Mouse (Mus musculus) MEL (cell line): ENCODE data around the gene AW011738. TPM values are rescaled to one million over a fixed set of nuclear protein-coding genes. Genes with fewer than 3 reads are reported as not detected.
A peak's percentile ranks its signal among the peaks of the same experiment; 100 is the strongest.

Experiments
- DNase-seq: peaks from one replicate; pipeline ENCODE4 v3.0.0; 2011; ENCODE audit warnings: low read depth, low spot score
- H3K27ac ChIP-seq: 2 replicates; pipeline ENCODE4 v1.5.1; 2012; ENCODE audit warnings: low read depth, mild to moderate bottlenecking, control low read depth, low read length, moderate library complexity; ENCODE audit not compliant: control insufficient read depth
- H3K27me3 ChIP-seq, 2 experiments: fragments of 150-350 bp in 1 of 2; sonication (generic) in 1 of 2; 2 replicates each; pipeline ENCODE4 v1.6.1; 2012; ENCODE audit warnings: low read length in 2 of 2, mild to moderate bottlenecking in 2 of 2, improper control_type of control experiment in 1 of 2, moderate library complexity in 1 of 2; ENCODE audit not compliant: insufficient read depth in 2 of 2, control insufficient read depth in 1 of 2
- H3K36me3 ChIP-seq, 2 experiments: 2 replicates each; pipeline ENCODE4 v1.6.1; 2012 to 2014; ENCODE audit warnings: low read length in 2 of 2, improper control_type of control experiment in 1 of 2, inconsistent platforms in 1 of 2, mild to moderate bottlenecking in 1 of 2; ENCODE audit not compliant: insufficient read depth in 2 of 2, control insufficient read depth in 1 of 2
- H3K4me1 ChIP-seq, 2 experiments: fragments of 150-350 bp in 1 of 2; sonication (generic) in 1 of 2; 2 replicates each; pipeline ENCODE4 v1.6.1; 2012; ENCODE audit warnings: low read length in 2 of 2, improper control_type of control experiment in 1 of 2, mild to moderate bottlenecking in 1 of 2; ENCODE audit not compliant: insufficient read depth in 2 of 2, control insufficient read depth in 1 of 2
- H3K4me3 ChIP-seq, 2 experiments: fragments of 150-350 bp in 1 of 2; sonication (generic) in 1 of 2; 2 replicates each; pipeline ENCODE4 v1.5.1; 2012; ENCODE audit warnings: low read depth in 2 of 2, low read length in 2 of 2, mild to moderate bottlenecking in 2 of 2, moderate library complexity in 2 of 2, control low read depth in 1 of 2, improper control_type of control experiment in 1 of 2; ENCODE audit not compliant: control insufficient read depth in 1 of 2, insufficient read depth in 1 of 2
- H3K79me2 ChIP-seq: 2 replicates; pipeline ENCODE4 v1.6.1; 2012; ENCODE audit warnings: mild to moderate bottlenecking, low read length, moderate library complexity; ENCODE audit not compliant: control insufficient read depth, poor library complexity, insufficient read depth
- H3K9ac ChIP-seq: 2 replicates; pipeline ENCODE4 v1.6.1; 2012; ENCODE audit warnings: low read depth, mild to moderate bottlenecking, control low read depth, low read length, moderate library complexity; ENCODE audit not compliant: control insufficient read depth, poor library complexity, severe bottlenecking
- H3K9me3 ChIP-seq: fragments of 150-350 bp; sonication (generic); replicated peaks from 2 replicates; pipeline ENCODE4 v1.6.1; 2012; ENCODE audit warnings: mild to moderate bottlenecking, low read length, improper control_type of control experiment, moderate library complexity; ENCODE audit not compliant: insufficient read depth
- BHLHE40 ChIP-seq: IDR thresholded peaks from 2 replicates; pipeline ENCODE4 v1.6.1; 2012; ENCODE audit warnings: low read depth, mild to moderate bottlenecking, inconsistent platforms, low read length, improper control_type of control experiment, borderline replicate concordance
- CHD2 ChIP-seq: IDR thresholded peaks from 2 replicates; pipeline ENCODE4 v1.6.1; 2011; ENCODE audit warnings: low read length, improper control_type of control experiment
- CTCF ChIP-seq, 3 experiments: IDR thresholded peaks in 2 of 3; conservative IDR thresholded peaks in 1 of 3; 2 replicates each; pipeline ENCODE4 v1.5.1; 2011 to 2012; ENCODE audit warnings: low read length in 3 of 3, low read depth in 2 of 3, mild to moderate bottlenecking in 2 of 3, improper control_type of control experiment in 1 of 3, inconsistent platforms in 1 of 3, mixed read lengths in 1 of 3, moderate library complexity in 1 of 3; ENCODE audit not compliant: control insufficient read depth in 1 of 3, insufficient read depth in 1 of 3, poor library complexity in 1 of 3, severe bottlenecking in 1 of 3
- E2F4 ChIP-seq: IDR thresholded peaks from 2 replicates; pipeline ENCODE4 v1.6.1; 2011; ENCODE audit warnings: low read depth, low read length, improper control_type of control experiment, borderline replicate concordance
- HCFC1 ChIP-seq: IDR thresholded peaks from 2 replicates; pipeline ENCODE4 v1.6.1; 2012; ENCODE audit warnings: low read depth, mild to moderate bottlenecking, inconsistent platforms, low read length, improper control_type of control experiment, moderate library complexity
- JUND ChIP-seq: IDR thresholded peaks from 2 replicates; pipeline ENCODE4 v1.6.1; 2011; ENCODE audit warnings: low read depth, mild to moderate bottlenecking, improper control_type of control experiment, low read length
- KAT2A ChIP-seq: conservative IDR thresholded peaks from 2 replicates; pipeline ENCODE4 v1.6.1; 2012; ENCODE audit warnings: low read depth, low read length, improper control_type of control experiment, inconsistent platforms
- MAX ChIP-seq: IDR thresholded peaks from 2 replicates; pipeline ENCODE4 v1.6.1; 2011; ENCODE audit warnings: low read length, improper control_type of control experiment
- NRF1 ChIP-seq: IDR thresholded peaks from 2 replicates; pipeline ENCODE4 v1.6.1; 2014; ENCODE audit warnings: low read depth, mild to moderate bottlenecking, inconsistent platforms, low read length, improper control_type of control experiment, moderate library complexity; ENCODE audit not compliant: poor library complexity, insufficient read depth, severe bottlenecking
- POLR2A ChIP-seq, 2 experiments: IDR thresholded peaks; 2 replicates each; pipeline ENCODE4 v1.6.1; 2011 to 2012; ENCODE audit warnings: low read length in 2 of 2, mild to moderate bottlenecking in 2 of 2, control low read depth in 1 of 2, improper control_type of control experiment in 1 of 2, low read depth in 1 of 2, moderate library complexity in 1 of 2; ENCODE audit not compliant: control insufficient read depth in 1 of 2, insufficient read depth in 1 of 2, poor library complexity in 1 of 2
- POLR2AphosphoS5 ChIP-seq: IDR thresholded peaks from 2 replicates; pipeline ENCODE4 v1.6.1; 2012; ENCODE audit warnings: low read depth, borderline replicate concordance, mild to moderate bottlenecking, inconsistent platforms, low read length, moderate library complexity, mixed read lengths
- RAD21 ChIP-seq: IDR thresholded peaks from 2 replicates; pipeline ENCODE4 v1.6.1; 2011; ENCODE audit warnings: mild to moderate bottlenecking, low read depth, low read length, improper control_type of control experiment
- RCOR1 ChIP-seq: IDR thresholded peaks from 2 replicates; pipeline ENCODE4 v1.6.1; 2012; ENCODE audit warnings: low read depth, mild to moderate bottlenecking, inconsistent platforms, low read length, improper control_type of control experiment
- SMC3 ChIP-seq: IDR thresholded peaks from 2 replicates; pipeline ENCODE4 v1.6.1; 2011; ENCODE audit warnings: low read depth, low read length, improper control_type of control experiment
- TAL1 ChIP-seq: IDR thresholded peaks from 2 replicates; pipeline ENCODE4 v1.6.1; 2012; ENCODE audit warnings: mild to moderate bottlenecking, inconsistent platforms, low read length, moderate library complexity, mixed read lengths
- TCF12 ChIP-seq: IDR thresholded peaks from 2 replicates; pipeline ENCODE4 v1.6.1; 2014; ENCODE audit warnings: low read depth, mild to moderate bottlenecking, inconsistent platforms, low read length, improper control_type of control experiment, moderate library complexity
- UBTF ChIP-seq: IDR thresholded peaks from 2 replicates; pipeline ENCODE4 v1.6.1; 2012; ENCODE audit warnings: low read depth, mild to moderate bottlenecking, inconsistent platforms, low read length, improper control_type of control experiment, moderate library complexity, borderline replicate concordance; ENCODE audit not compliant: insufficient read depth
- USF2 ChIP-seq, 2 experiments: IDR thresholded peaks; 2 replicates each; pipeline ENCODE4 v1.6.1; 2011 to 2012; ENCODE audit warnings: improper control_type of control experiment in 2 of 2, low read length in 2 of 2, borderline replicate concordance in 1 of 2, inconsistent platforms in 1 of 2, low read depth in 1 of 2, mild to moderate bottlenecking in 1 of 2; ENCODE audit not compliant: insufficient read depth in 1 of 2
- ZKSCAN1 ChIP-seq: IDR thresholded peaks from 2 replicates; pipeline ENCODE4 v1.6.1; 2012; ENCODE audit warnings: low read depth, mild to moderate bottlenecking, inconsistent platforms, low read length, improper control_type of control experiment, moderate library complexity
- ZNF384 ChIP-seq: IDR thresholded peaks from 2 replicates; pipeline ENCODE4 v1.6.1; 2012; ENCODE audit warnings: low read depth, mild to moderate bottlenecking, inconsistent platforms, low read length, improper control_type of control experiment
- polyA plus RNA-seq, 2 experiments: library from polyadenylated mRNA; stranded (reverse) in 1 of 2; unstranded in 1 of 2; fragments of >175 nt in 1 of 2; fragments of >200 nt in 1 of 2; gene quantifications; 2 replicates each; pipeline versions ENCODE4 v1.2.1 to v1.2.4; 2012; ENCODE audit warnings: low replicate concordance in 2 of 2, low read depth in 1 of 2; ENCODE audit not compliant: insufficient read length in 2 of 2, insufficient read depth in 1 of 2, missing spikeins in 1 of 2
- total RNA-seq: library from RNA; depleted of rRNA; stranded (reverse); fragments of 300-350 nt; gene quantifications from 2 replicates; pipeline ENCODE4 v1.2.3, GENCODE M21; 2012

The AW011738 gene
- total and polyA plus RNA-seq, 3 experiments: 3.2 to 3.8 TPM; not detected in 1

GRCm38 (mm10) chr4:156166477-156166876 lies 36.6 kb upstream of the AW011738 start:
- DNase-seq: no peak
- Histone ChIP-seq H3K79me2 (no peaks in the 10 kb centered on the region), H3K27ac (no peak overlapping the region), H3K27me3 (no peaks in the 10 kb centered on the region)
- peak in 1 of 3 experiments; percentile 3; a peak in 1 of 6 replicates for TF ChIP-seq CTCF (IDR thresholded peaks at IDR 0.05 in 2 of 3, conservative IDR thresholded peaks at IDR 0.05 in 1 of 3; ENCODE audit: control insufficient read depth in 1 of 3, insufficient read depth in 1 of 3, low read depth in 2 of 3, low read length in 3 of 3, poor library complexity in 1 of 3, severe bottlenecking in 1 of 3)
- no peak for TF ChIP-seq JUND
- TF ChIP-seq NRF1: no peak
- TF ChIP-seq, all 39 proteins: peak for 1
- Histone ChIP-seq H3K9me3 (no peaks in the 10 kb centered on the region), H3K4me1 (no peaks in the 10 kb centered on the region; a peak in 1 of 4 replicates), H3K36me3 (no peaks in the 10 kb centered on the region; a peak in 1 of 4 replicates), H3K9ac (no peak overlapping the region), H3K4me3 (no peak overlapping the region)

- no peak overlapping the region for H3K27ac ChIP-seq
- H3K4me1 ChIP-seq: no peaks in the 10 kb centered on the region
- H3K4me3 ChIP-seq: no peak overlapping the region
- H3K36me3 ChIP-seq: no peaks in the 10 kb centered on the region; a peak in 1 of 4 replicates
- no peaks in the 10 kb centered on the region for H3K9me3 ChIP-seq
- no peaks in the 10 kb centered on the region for H3K27me3 ChIP-seq
- H3K9ac ChIP-seq: no peak overlapping the region
- no peak for TF ChIP-seq RCOR1
- TF ChIP-seq KAT2A: no peak
- no peak for TF ChIP-seq E2F4
- TF ChIP-seq RAD21: no peak
- no peak for TF ChIP-seq POLR2A (IDR thresholded peaks at IDR 0.05; ENCODE audit: control insufficient read depth in 1 of 2, insufficient read depth in 1 of 2, low read depth in 1 of 2, low read length in 2 of 2, poor library complexity in 1 of 2)
- TF ChIP-seq CHD2: no peak
- TF ChIP-seq BHLHE40: no peak
- TF ChIP-seq POLR2AphosphoS5: no peak
- no peak for TF ChIP-seq ZNF384
- TF ChIP-seq MAX: no peak
- no peak for TF ChIP-seq TAL1
- TF ChIP-seq CTCF (IDR thresholded peaks at IDR 0.05 in 2 of 3, conservative IDR thresholded peaks at IDR 0.05 in 1 of 3; ENCODE audit: control insufficient read depth in 1 of 3, insufficient read depth in 1 of 3, low read depth in 2 of 3, low read length in 3 of 3, poor library complexity in 1 of 3, severe bottlenecking in 1 of 3): no peak
- no peak for TF ChIP-seq SMC3
- no peak for TF ChIP-seq TCF12
- TF ChIP-seq ZKSCAN1: no peak
- TF ChIP-seq HCFC1: no peak
- TF ChIP-seq USF2 (IDR thresholded peaks at IDR 0.05; ENCODE audit: borderline replicate concordance in 1 of 2, insufficient read depth in 1 of 2, low read depth in 1 of 2, low read length in 2 of 2): no peak
- no peak for TF ChIP-seq UBTF
- H3K79me2 ChIP-seq: no peaks in the 10 kb centered on the region
- DNase-seq: no peak
These were observed 34.5 kb upstream of the AW011738 start for GRCm38 (mm10) chr4:156168611-156169010.
